Mouse (Mus musculus) kidney, adult 2 months (tissue): ENCODE results near the gene Nptx1. TPM values are rescaled to one million over a fixed set of nuclear protein-coding genes. Genes with fewer than 3 reads are reported as not detected.

Experiments
- DNase-seq: peaks from one replicate; pipeline ENCODE4 v3.0.0; 2021
- H3K27ac ChIP-seq: fragments of 200-500 bp; 2 replicates; pipeline ENCODE4 v1.5.1; 2012; ENCODE audit warnings: low read depth, low read length, control low read depth, inconsistent platforms; ENCODE audit not compliant: insufficient read depth
- H3K27me3 ChIP-seq: fragments of 200-500 bp; replicated peaks from 2 replicates; pipeline ENCODE4 v1.6.1; 2012; ENCODE audit warnings: mild to moderate bottlenecking, moderate library complexity, low read length, inconsistent platforms; ENCODE audit not compliant: control insufficient read depth, insufficient read depth
- H3K36me3 ChIP-seq: fragments of 200-500 bp; 2 replicates; pipeline ENCODE4 v1.6.1; 2012; ENCODE audit warnings: mild to moderate bottlenecking, moderate library complexity, low read length, inconsistent platforms; ENCODE audit not compliant: control insufficient read depth, insufficient read depth
- H3K4me1 ChIP-seq: fragments of 200-500 bp; 2 replicates; pipeline ENCODE4 v1.6.1; 2011; ENCODE audit warnings: low read length; ENCODE audit not compliant: control insufficient read depth, insufficient read depth
- H3K4me3 ChIP-seq: fragments of 200-500 bp; 2 replicates; pipeline ENCODE4 v1.5.1; 2011; ENCODE audit warnings: mild to moderate bottlenecking, low read depth, low read length, control low read depth; ENCODE audit not compliant: insufficient read depth
- CTCF ChIP-seq: fragments of 200-500 bp; conservative IDR thresholded peaks from 2 replicates; pipeline ENCODE4 v1.5.1; 2011; ENCODE audit warnings: low read depth, mild to moderate bottlenecking, control low read depth, low read length, moderate library complexity, mixed read lengths; ENCODE audit not compliant: insufficient read depth, insufficient read length
- POLR2A ChIP-seq: fragments of 200-500 bp; IDR thresholded peaks from one replicate; pipeline ENCODE4 v1.6.1; 2011; ENCODE audit warnings: low read depth, low read length, control low read depth
- WGBS: fragments of 180-500 bp; shearing (Covaris S2); methylation state at CpG from one replicate; pipeline ENCODE4 v1.1.7; 2018; 5-methylcytosine and 5-hydroxymethylcytosine counted together
- polyA plus RNA-seq: library from polyadenylated mRNA; depleted of rRNA; stranded (reverse); fragments of >200 nt; gene quantifications from 2 replicates; pipeline ENCODE4 v1.2.3, GENCODE M21; 2012; rRNA removed

Gene Nptx1
- polyA plus RNA-seq, 1 experiment = 0.08 TPM

- 3% methylated on average over 27 of the region's 27 CpGs for WGBS
- TF ChIP-seq POLR2A (no peak), CTCF (no peak)
- no peaks in the 10 kb centered on the region for H3K36me3 ChIP-seq
- H3K27ac ChIP-seq = peak overlapping the region; percentile 41; the same call in 1 of the 2 replicates
- no peaks in the 10 kb centered on the region; the same call in 1 of the 2 replicates for H3K4me1 ChIP-seq
- H3K4me3 ChIP-seq = peak overlapping the region; percentile 92
- no peaks in the 10 kb centered on the region for H3K27me3 ChIP-seq
- DNase-seq = no peak
These were observed 55.9 kb downstream of the Nptx1 start for GRCm38 (mm10) chr11:119491690-119492087.

DNA sequence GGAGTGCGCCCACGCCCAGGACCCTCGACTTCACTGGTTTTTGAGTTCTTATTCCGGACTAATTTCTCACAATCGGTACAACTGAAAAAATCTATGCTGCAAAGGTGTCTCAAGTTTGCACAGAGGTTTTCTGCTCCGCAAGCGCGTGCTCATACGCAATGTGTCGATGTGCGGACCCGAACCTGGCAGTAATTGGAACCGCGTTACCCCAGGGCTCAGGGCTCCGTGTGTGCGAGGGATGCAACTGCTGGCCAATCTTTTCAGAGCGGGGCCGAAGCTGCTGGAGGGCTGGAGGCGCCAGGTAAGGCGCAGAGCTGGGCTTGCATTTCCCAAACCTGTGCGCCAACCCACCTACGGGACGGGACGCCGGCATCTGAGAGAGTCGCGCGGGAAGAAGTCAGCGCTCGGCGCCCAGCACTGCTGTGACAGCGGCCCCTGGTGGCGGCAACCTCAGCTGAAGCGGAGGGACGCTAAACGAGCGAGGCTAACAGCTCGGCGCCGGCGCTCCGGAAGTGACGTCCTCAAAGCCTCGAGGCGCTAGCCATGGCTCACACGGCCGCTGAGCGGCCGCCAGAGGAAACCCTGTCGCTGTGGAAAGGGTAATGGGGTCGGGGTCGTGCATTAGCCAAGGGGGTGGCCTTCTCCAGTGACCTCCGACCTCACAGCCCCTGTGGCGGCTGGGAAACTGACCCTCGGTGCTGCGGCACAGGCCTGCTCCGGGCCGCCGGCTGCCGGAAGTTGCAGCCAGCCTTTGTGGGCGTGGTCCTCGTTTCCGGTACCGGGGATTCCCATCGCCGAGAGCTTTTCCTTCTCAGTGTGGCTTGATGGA lies 56.5 kb downstream of the Nptx1 start, which contains the start of gene Endov:
Gene Endov (plus strand): TSS at position 487 of the 829 bp plus-strand sequence.
- TF ChIP-seq POLR2A = no peak
- TF ChIP-seq CTCF = peak; percentile 88
- Histone ChIP-seq H3K27me3 (no peaks in the 10 kb centered on the region), H3K27ac (peak within 1 kb of the TSS; percentile 92), H3K36me3 (no peaks in the 10 kb centered on the region), H3K4me3 (peak within 1 kb of the TSS; percentile 92), H3K4me1 (no peaks in the 10 kb centered on the region; the same call in 1 of the 2 replicates)
- peak; percentile 98 for DNase-seq
- WGBS = 1% methylated on average over 66 of the region's 66 CpGs

Other genes starting within 250 kb of the Nptx1 start
- 88.4 and 94.2 TPM in 2 replicates for gene Eif4a3, start 247.7 kb downstream of the Nptx1 start, polyA plus RNA-seq
- gene Card14, start 240.0 kb downstream of the Nptx1 start, polyA plus RNA-seq = 3.7 and 3.9 TPM in 2 replicates
- 24.8 and 28.8 TPM in 2 replicates for gene Sgsh, start 192.2 kb downstream of the Nptx1 start, polyA plus RNA-seq
- 13.0 and 27.9 TPM in 2 replicates for gene Slc26a11, start 192.2 kb downstream of the Nptx1 start, polyA plus RNA-seq
- 15.0 and 18.5 TPM in 2 replicates for gene Rnf213, start 154.7 kb downstream of the Nptx1 start, polyA plus RNA-seq
- 14.1 TPM in 2 replicates for gene Endov, start 56.4 kb downstream of the Nptx1 start, polyA plus RNA-seq
- 20.7 and 23.4 TPM in 2 replicates for gene Rptor, start 55.2 kb upstream of the Nptx1 start, polyA plus RNA-seq